Mouse (Mus musculus) c-Kit-positive CD71-positive TER-119-negative erythroid progenitor cells, embryonic 14.5 days (primary cell): ENCODE data around the gene Naa38.
"Not testable (repeated sequence)": the region's sequence is repeated elsewhere in the genome, so short reads cannot be mapped to it uniquely, and the experiment has no call there.

Experiments used
- DNase-seq: peaks from one replicate; pipeline ENCODE4 v3.0.0-alpha.2; 2013; ENCODE audit warnings: low read depth

The Naa38 gene

DNA sequence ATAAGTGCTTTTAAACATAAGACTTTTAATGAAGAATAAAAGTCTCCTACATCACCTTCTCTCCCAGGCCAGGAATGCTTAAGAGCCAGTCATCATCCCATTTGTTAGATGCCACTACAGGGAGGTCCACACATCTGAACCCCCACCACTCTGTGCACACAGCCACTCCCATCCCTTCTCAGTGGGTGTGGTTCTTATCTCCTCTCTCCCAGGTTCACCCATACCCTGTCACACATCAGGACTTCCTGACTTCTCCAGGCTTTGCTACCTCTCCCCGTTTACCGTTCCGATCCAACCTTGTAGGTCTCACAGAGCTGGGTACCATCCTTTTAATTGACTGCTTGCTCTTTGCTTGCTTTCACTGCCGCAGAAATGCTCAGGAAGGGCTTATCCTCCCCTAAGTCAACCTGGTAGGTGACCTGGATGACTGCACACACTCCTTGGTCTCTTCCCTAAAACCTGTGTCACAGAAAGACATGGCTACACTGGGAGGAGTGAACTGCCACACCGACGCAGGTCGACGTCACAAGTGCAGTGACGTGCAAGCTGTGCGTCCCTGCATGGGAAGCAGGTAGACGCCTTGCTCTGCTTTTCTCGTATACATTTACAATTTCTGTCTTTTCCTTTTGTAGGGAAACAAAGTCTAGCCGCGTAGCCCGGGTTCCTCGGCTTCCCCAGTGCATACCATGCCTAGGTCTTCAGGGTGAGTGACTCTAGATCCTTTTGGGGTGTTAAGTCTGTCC is 21.9 kb upstream of the Naa38 start:
- DNase-seq = no peak

DNA sequence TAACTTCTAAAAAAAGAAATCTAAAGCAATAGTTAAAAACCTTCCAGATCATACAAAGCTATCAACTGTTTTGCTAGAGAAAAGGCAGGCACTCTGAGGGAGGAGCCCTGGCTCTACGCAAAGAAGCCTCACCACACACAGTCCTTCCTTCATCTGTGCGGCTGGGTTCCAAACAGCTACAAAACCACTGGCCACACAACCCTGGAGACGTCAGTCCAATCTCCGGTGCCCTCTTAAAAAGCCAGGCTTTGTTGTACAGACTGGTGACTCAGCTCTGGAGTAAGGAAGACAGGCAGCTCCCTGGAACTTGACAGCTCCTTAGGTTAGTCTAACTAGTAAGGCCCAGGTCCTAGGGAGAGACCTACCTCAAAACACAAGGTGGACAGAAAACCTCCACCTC is 19.6 kb upstream of the Naa38 start:
- no peak for DNase-seq

DNA sequence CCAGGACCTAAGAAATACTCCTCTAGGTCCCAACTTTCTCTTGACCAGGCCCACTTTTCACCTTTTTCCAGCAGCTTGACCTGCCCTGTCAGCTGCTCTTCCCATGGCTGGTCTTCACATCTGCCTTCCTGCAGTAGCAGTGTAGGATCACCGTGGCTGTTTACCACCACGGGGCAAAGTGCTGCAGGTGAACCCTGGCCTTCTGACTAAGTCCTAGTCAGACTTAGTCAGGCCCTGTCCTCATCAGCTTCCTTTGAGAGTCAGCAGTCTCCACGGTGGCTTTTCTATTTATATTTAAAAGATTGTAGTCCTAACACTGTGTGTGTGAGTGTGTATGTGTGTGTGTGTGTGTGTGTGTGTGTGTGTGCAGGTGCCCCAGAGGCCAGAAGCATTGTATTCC is 17.5 kb upstream of the Naa38 start:
- no peak for DNase-seq

DNA sequence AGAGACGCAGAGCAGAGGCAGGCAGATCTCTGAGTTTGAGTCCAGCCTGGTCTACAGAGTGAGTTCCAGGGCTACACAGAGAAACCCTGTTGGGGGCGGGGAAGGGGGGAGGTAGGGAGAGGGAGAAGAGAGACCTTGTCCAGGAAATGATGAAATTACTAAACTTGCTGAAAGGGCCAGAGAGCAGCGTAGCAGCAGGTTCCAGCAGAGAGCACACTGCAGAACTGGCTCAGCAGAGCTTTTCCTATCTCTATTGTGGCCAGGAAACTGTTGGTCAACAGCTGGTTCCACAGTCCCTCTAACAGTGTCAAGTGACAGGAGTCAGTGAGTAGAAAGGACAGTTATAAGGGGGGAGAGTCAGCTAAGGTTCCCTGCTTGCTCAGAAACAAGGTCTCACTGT is 15.7 kb upstream of the Naa38 start:
- DNase-seq = no peak

DNA sequence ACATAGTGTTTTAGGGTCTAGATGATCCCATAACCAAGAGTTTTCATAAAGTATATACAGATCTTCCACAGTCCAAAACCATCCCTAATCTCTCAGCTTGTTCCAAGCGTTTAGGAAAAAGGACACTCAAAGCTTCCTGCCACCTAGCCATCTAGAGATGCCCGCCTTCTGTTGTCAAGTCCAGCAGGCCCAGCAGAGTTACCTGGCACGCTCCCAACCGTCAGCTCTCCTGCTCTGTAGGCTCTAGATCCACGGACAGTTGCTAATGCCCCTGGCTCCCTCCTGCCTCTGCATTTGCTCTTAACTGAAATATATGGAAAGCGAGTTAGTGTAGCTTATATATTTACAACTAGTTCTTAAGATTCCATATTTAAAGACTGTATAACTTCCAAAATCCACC is 13.9 kb upstream of the Naa38 start:
- DNase-seq = no peak

DNA sequence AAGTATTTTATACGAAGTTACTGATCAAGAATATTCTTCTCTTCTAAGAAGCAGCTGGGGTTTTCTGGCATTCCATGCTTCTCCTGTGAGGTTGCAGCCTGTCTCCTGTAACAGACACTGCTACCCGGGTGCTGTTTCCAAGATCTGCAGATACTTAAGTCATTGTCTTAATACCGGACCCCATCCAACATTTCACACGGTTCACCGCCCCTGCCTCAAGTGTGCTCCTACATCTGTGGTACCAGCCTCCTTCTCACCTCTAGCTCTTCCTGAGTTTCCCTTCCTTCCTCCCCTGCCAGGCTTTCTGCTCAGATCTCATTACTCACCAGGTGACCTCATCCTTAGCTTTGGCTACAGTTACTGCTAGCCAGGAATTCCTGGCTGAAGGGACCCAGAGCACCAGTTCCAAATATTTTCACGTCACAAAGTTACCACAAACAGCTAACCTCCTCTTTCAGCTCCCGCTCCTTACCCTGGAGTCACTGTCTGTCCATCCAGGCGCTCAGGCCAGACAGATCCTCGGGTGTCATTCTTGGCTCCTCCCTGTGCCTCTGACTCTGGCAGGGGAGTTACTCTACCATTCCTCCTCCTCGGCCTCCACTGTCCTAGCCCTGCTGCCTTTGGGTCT is 12.7 kb upstream of the Naa38 start:
- no peak for DNase-seq

DNA sequence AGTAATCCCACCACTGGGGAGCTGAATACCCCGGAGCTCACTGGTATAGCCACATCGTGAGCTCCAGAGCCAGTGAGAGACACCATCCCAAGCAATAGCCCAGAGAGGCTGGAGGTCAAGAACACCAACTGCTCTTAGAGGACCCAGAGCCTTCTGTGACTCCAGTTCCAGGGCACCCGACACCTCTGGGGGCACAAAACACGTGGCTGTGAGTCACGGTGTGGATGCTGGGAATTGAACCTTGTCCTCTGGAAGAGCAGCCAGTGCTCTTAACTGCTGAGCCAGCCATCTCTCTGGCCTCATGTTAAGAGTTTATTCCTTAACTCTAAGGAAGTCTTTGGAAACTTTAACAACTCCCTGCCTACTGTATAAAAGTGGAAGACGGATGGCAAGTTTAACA is 10.3 kb upstream of the Naa38 start:
- DNase-seq = no peak

DNA sequence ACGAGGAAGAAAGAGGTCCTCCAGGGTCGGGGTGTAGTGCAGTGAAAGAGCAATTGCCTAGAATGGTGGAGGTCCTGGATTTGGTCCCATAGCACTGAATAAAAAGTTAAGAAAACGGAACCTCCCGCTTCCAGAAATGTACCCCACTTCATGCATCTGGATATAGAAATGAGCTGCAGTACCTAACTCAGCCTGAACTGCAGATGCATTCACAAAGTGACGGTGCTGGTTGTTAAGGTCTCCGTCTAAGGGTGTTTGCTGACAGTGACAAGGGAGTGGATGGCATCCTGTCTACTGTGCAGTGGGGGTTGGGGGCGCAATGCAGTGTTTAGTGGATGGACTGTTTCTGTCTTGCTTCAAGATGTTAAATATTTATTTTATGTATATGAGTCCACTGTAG is 8.5 kb upstream of the Naa38 start:
- no peak for DNase-seq

DNA sequence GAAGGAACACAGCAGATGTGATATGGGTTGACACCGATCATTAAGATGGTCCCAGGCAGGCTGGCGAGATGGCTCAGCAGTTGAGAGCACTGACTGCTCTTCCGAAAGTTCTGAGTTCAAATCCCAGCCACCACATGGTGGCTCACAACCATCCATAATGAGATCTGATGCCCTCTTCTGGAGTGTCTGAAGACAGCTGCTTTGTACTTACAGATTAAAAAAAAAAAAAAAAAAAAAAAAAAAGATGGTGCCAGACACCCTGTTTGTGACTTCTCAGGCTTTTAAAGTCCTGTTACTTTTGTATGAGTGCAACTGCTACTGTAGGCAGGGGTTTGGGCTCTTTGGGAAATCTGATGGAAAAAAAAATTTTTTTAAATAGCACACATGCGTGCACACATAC is 6.6 kb upstream of the Naa38 start:
- no peak for DNase-seq

DNA sequence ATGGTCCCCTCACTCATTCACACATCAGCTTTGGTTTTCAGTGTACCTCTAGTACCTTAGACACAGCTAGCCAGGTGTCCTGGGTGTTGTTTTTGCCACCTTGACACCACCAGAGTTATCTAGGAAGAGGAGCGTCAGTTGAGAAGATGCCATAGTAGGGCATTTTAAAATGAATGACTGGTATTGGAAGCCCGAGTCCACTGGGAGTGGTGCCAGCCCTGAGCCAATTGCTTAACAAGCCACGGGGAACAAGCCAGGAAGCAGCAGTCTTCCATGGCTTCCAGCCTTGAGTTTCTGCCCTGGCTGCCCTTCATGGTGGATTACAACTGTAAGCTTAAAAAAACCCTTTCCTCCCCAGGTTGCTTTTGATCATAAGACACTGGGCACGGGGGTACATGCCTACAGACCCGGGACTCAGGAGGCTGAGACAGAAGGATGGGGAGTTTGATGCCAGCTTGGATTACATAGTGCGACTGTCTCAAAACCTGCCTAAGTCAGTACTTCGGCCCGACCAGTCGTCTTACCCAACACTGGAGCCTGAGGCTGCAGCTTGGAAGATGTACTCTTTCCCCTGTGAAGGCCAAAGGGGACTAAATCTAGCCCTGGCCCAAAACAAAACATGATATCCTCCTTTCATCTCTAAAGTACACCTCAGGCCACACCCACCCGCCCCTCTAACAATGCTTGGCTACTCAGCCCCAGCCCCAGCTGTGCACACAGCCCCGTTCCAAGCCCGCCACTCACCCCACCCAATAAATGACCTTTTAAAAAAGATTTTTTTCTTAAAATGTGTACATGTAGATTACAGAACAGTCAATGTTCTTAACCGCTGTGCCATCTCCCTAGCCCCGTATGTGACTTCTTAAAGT is 5.5 kb upstream of the Naa38 start:
- no peak for DNase-seq

DNA sequence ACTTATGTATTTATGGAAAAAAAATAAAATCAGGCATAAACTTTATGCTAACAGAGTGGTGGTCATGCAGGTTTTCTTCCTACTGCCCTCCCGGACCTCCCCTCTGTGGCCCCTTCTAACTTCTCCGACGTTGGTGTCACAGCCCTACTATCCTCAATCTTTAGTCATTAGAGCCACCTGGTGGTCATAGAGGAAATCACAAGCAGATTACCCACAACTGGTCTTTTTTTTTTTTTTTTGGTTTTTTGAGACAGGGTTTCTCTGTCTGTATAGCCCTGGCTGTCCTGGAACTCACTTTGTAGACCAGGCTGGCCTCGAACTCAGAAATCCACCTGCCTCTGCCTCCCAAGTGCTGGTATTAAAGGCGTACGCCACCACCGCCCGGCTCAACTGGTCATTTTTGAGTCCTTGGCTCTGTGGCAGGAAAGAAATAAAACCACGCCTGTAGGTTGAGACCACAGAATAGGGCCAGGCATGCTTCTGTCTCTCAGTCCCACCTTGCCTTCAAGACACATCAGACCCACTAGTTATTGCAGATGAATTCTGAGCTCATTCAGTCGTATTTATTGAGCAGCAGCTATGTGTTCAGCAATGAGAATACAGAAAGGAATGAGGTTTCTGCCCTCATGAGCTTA is 4.8 kb upstream of the Naa38 start:
- DNase-seq = no peak

DNA sequence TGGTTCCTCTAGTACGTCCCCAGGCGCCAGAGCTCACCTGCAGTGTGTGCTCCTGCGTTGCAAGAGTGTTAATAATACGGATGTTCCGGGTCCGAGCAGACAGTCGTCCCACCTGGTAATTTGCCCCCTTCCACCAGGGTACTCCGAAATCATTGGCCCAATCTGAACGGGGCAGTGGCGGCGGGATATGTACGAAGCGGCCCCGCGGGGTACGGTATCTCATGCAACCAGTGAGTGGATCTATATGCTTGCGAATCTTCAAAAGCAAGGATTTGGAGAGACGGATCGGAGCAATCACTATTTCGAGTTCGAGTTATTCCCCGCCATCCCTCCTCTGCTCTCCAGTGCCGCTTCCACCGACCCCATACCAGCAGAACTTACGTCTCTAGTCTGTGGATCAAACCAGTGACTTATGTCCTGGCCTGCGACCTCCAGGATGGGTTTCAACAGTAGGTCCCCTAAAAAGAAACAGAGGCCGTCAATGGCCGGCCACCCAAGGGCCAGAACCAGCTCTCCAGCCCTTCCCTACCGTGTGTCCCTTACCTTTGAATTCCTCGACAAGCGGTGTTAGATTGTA is 608 bp upstream of the Naa38 start:
- DNase-seq = not testable (repeated sequence)

DNA sequence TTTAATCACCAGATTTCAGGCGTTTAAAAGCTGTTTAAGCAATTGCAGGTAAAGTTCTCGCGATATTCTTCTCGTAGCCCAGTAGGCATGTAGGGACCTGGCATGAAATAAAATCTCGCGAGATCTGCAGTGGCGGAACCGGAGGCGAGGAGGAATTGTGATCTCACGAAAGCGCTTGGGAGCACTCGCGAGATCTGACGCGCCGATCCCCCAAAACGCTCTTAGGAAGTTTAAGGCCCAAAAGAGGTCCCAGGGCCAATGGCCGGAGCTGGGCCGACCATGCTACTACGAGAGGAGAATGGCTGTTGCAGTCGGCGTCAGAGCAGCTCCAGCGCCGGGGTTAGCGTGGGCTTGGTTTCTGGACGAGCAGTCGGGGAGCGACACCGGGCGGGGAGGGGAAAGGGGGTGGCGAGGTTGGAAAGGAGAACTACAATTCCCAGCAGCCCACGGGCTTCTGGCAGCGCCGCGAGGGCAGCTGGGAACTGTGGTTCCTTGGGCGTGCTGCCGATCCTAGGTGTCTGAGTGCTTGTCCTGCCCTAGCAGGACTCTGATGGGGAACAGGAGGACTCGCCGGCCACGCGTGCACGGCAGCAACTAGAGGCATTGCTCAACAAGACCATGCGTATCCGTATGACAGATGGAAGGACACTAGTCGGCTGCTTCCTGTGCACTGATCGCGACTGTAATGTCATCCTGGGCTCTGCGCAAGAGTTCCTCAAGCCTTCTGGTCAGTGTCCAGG is 517 bp downstream of the Naa38 start:
- DNase-seq = peak; percentile 99

DNA sequence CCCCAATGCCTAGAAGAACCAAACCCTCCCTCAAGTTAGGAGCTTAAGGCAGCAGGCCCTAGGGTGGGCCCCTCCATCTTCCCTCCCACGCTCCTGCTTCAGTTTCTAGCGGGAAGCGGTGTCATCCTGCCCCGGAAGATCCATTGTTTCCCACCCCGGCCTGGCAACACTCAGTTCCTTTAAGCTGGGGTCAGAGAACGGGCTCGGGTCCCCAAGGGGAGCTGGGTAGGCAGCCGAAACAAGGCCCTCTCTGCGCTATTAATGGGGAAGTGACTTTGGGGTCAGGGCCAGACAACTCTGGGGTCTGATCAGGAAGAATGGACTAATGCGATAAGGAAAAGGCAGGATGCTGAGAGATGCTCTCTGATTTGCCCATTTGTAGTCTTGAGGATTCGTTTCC is 1.5 kb downstream of the Naa38 start:
- DNase-seq = no peak

DNA sequence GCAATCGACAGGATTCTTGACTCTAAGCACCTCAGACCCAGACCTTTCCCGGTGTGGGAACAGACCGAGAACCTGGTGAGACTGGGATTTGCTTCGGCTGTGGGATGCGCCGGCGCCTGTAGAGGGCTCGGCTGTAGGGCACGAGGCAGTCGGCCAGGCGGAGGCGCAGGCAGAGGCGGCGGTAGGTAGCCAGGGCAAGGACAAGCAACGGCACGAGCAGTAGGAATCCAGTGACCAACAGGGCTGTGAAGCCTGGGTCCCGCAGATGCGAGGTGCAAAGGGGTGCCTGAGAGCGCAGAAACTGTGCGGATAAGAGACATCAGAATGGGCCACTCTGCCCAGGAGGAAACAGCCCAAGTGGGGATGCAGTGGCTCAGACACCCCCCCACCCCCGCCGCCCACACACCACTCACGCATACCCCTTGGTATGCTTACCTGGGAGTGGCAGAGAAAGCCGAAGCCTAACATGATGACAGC is 2.3 kb downstream of the Naa38 start:
- DNase-seq = no peak

DNA sequence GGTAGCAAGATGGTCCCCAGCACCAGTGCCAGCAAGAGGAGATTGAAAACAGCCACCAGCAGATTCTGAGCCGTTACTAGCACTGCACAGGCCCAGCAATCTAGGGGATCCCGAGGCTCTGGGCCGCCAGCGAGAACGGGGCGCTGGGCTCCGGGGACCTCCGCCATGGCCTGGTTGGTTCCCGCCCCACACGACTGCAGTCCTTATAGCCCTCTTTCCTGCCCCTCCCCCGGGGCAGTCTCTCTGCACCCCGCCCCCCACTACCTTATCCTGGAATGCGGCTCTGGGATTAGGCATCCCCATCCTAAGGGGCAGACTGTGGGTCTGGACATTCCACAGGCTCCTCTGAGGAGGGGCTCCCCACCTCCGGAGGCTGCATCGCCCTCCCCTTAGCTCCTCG is 2.8 kb downstream of the Naa38 start, which contains the start of gene Tmem88:
TSS of gene Tmem88 (minus strand) at position 176 of the 400 bp plus-strand sequence.
- no peak for DNase-seq

DNA sequence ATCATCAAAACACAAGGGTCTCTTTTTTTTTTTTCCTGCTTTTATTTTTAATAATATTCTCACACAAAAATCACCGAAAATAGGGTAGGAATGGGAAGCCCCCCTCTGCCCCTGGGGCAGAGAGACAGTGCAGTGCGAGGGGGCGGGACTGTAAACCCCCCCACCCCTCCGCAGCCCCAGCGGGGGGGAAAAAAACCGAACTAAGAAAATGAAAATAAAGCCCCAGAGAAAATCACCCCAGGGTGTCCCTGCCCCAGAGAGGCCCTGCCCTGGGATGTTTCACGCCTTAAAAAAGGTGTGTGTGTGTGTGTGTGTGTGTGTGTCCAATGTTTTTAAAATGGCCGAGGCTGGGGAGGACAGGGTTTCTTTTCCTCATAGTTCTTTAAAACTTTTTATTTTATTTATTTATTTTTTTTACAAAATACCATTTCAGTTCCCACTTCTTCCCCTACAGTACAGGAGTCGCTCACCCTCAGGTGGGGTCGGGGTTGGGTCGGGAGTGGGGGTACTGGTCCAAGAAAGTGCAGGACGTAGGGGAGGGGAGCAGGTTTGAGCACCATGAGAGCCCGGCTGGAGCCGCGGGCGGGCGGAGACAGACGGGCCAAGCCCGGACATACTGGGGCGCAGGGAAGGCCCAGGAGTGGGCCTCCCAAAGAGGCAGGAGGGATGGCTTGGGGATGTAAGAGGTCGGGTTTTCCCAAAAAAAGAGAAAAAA is 3.4 kb downstream of the Naa38 start:
- no peak for DNase-seq

DNA sequence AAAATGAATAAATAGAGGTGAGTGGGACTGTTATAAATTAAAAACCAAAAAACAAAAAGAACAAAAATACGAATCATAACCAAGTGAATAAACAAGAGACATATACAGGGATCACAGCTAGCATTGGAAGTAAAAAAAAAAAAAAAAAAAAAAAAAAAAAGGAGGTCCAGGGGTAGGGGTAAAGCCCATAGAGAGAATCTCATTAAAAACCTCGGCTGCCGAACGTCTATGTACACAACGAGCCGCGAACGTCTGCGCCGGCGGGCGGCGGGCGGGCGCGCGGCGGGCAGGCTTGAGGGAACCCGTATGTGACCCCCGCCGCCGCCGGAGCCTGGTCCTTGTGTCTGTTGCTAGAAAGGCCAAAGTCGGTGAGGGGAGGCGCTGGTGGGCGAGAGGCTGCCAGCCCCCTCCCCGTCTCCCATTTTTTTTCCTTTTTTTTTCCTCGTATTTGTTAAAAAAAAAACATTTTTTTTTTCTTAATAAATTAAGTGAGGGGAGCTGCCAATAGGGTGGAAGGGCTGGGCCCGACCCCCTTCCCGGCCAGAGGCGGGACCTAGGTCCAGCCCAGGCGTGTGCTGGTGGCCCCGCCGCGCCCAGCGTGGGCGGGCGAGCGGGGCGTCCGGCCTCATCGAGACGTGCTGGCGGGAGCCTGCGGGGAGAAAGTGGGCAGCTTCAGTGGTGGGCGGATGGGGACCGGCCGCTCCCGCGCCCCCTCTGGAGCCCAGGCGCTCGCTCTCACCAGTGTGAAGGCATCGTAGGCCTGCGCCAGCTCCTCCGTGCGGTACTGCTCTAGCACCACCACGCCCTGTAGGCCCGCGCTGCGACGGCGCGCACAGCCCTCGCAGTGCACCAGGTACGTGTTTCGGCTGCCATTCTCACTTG is 4.2 kb downstream of the Naa38 start:
- DNase-seq = no peak

DNA sequence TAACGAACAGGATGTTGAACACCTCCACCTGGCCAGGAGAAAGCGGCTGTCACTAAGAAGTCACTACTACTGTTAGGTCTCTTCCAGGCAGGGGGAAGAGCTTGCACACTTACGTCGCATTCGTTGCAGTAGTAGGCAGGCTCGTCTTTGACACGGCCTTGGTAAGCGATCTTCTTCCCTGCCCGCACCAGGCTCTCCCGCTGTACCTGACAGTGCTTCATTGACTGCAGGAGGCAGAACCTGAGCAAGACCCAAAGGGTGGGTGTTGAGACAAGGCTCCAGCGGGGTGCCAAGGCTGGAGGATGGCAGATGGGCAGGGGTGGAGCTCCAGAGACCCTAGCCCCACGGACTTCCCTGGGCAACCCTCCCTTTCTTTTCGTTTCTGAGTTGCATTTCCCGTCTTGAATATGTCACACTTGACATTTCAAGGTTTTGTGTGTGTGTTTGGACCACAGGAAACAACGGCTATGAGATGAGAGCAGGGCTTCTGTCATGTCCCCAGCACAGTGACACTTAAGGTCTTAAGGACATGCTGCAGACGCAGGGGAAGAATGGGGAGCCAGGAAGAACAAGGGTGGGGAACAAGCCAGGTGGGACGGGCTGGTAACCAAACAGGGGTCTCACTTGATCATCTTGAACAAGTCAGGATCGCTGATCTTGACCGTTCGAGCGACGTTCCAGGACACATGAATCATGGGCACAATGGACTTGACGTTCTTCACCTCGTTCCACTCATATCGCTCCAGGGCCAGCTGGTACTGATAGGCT is 5.0 kb downstream of the Naa38 start:
- DNase-seq = no peak
